Mouse (Mus musculus) erythroblast, embryonic 14.5 days (primary cell): ENCODE results near the gene Rassf8.

Source experiments
- GATA1 ChIP-seq: IDR thresholded peaks from 2 replicates; pipeline ENCODE4 v1.6.1; 2012; ENCODE audit warnings: low read length, inconsistent platforms, mixed read lengths
- TAL1 ChIP-seq: IDR thresholded peaks from 3 replicates; pipeline ENCODE4 v1.6.1; 2012; ENCODE audit warnings: low read length, inconsistent platforms, mixed read lengths

DNA sequence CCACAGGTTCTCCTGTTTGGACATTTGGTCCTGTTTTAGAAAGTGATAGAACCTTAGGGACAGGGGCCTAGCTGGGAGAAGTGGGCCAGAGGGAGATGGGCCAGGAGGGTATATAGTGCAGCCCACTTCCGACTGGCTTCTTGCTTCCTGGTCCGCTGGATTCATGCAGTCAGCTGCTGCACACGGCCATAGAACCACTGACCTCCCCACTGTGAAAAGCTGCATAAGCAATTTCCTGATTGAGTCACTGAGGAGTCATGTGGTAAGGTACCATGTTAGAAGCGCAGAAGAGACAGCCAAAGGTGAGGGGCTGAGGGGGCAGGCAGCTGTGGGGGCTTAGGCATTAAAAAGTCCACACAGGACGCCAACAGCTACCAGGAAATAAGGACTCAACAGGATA, 75.7 kb downstream of the Rassf8 start:
- TF ChIP-seq GATA1 (no peak), TAL1 (no peak)
